Mouse (Mus musculus) ES-Bruce4 (cell line): ENCODE results near the gene Ctsc.

Experiments
- CTCF ChIP-seq: IDR thresholded peaks from one replicate; pipeline ENCODE4 v1.8.1; 2011; ENCODE audit warnings: low read depth, low read length
- EP300 ChIP-seq: IDR thresholded peaks from 2 replicates; pipeline ENCODE4 v1.6.1; 2011; ENCODE audit warnings: low read depth, low read length; ENCODE audit not compliant: insufficient read depth
- POLR2A ChIP-seq: IDR thresholded peaks from one replicate; pipeline ENCODE4 v1.8.1; 2011; ENCODE audit warnings: low read length; ENCODE audit not compliant: insufficient read depth

DNA sequence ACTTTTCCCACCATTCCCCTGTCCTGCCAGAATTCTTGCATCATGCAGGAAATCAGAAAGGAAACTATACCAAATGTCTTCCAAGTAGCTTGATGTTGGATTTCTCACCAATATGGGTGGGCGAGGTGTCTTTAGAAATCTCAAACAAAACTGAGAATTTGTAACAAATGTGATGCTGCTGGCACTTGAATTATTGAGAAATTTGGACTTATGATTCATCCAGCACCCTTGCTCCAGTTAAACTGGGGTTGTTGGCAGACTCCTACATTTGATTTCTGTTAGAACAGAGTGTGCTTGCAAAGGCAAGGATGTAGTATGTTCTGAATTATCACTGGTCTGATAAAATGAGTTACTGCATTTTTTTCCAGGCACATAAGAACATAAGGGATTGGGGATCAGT is 68.2 kb downstream of the Ctsc start:
- TF ChIP-seq POLR2A (no peak), CTCF (no peak), EP300 (no peak)
